Comparison of ENCODE assay signal across 19 mouse cellular contexts in the genomic region with DNA sequence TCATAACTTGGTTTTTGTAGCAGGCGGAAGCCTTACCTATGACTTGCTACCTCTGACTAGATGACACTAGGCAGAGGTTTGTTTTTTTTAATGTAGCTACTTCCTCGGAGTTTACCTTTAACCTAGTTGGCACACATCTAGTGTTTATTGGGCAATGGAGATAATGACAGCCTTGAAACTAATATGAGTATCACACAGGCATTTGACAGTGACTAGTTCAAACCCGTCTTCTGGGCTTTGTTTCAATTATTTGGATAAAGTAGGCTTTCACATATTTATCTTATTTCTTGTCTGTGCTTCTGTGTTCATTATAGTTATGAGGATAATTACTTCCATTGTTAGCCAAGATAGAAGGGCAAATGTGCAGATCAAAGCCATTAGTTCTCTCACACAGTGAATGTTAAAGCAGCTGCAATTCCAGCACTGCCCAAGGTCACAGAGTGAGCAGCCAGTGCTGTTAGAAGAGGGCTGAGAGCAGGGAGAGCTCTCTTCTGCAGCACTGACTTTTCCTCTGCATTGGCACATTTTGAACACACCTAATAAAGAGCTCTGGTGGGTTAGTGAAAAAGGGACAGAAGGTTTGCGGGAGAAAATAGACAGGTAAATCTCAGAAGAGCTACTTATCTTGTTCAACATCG. TPM values are rescaled to one million over a fixed set of nuclear protein-coding genes. Genes with fewer than 3 reads are reported as not detected.
DNase-seq lines count a peak whose midpoint lies in the region; ATAC-seq lines count a peak whose summit lies in the region.
"Had no signal": no experiment of that assay in that cellular context is flagged by ENCODE, and none has a peak within 500 bp of the region (broad histone marks: within the 10 kb centered on the region; RNA-seq: fewer than 3 reads in every experiment).

No protein-coding gene starts in this region.

- no peak for DNase-seq in heart, embryonic 10.5 days (ENCODE audit: low spot score)
- DNase-seq in heart, postnatal 4 days = no peak
- DNase-seq in ovary, postnatal 36 days (ENCODE audit: low spot score) = peak; percentile 19
- no peak for DNase-seq in ovary, postnatal 10 days (ENCODE audit: low spot score)
- no peak for DNase-seq in neural tube, embryonic 10.5 days (ENCODE audit: extremely low spot score, low spot score)
- no peak for DNase-seq in thymus, postnatal 0 days (ENCODE audit: low spot score)
- DNase-seq: cerebellum, adult 18-20 months; embryo, embryonic 11 days; kidney, adult 11 months; right cerebral cortex, postnatal 14 days had no signal

- no peak overlapping the region for H3K4me2 ChIP-seq in heart, embryonic 15.5 days
- no peak overlapping the region for H3K4me2 ChIP-seq in stomach, embryonic 16.5 days (ENCODE audit: low read depth, low read length)
- H3K4me2 ChIP-seq: limb, embryonic 15.5 days; neural tube, embryonic 13.5 days had no signal

- peaks cover 24% of the 10 kb centered on the region for H3K4me1 ChIP-seq in heart, embryonic 10.5 days
- peaks cover 19% of the 10 kb centered on the region for H3K4me1 ChIP-seq in heart, embryonic 15.5 days (replicated peaks)
- H3K4me1 ChIP-seq in stomach, embryonic 16.5 days (ENCODE audit: control insufficient read depth, insufficient read depth, low read length) = no peaks in the 10 kb centered on the region
- H3K4me1 ChIP-seq: neural tube, embryonic 13.5 days had no signal

- H3K9me3 ChIP-seq in heart, embryonic 10.5 days = no peaks in the 10 kb centered on the region
- no peaks in the 10 kb centered on the region for H3K9me3 ChIP-seq in heart, embryonic 15.5 days (replicated peaks)
- H3K9me3 ChIP-seq in stomach, embryonic 16.5 days (replicated peaks; ENCODE audit: control insufficient read depth, low read length) = no peaks in the 10 kb centered on the region
- H3K9me3 ChIP-seq: forebrain, embryonic 10.5 days; limb, embryonic 15.5 days; neural tube, embryonic 13.5 days had no signal

- H3K36me3 ChIP-seq in heart, embryonic 10.5 days = peaks cover 68% of the 10 kb centered on the region
- peaks cover 73% of the 10 kb centered on the region for H3K36me3 ChIP-seq in heart, embryonic 15.5 days
- H3K36me3 ChIP-seq in stomach, embryonic 16.5 days (ENCODE audit: control insufficient read depth, insufficient read depth, low read length) = no peaks in the 10 kb centered on the region; the same call in 1 of the 2 replicates

- ATAC-seq in heart, embryonic 15.5 days (replicated peaks; ENCODE audit: insufficient number of reproducible peaks, insufficient read depth, low FRiP score, low read depth) = no peak
- ATAC-seq in stomach, embryonic 16.5 days (ENCODE audit: insufficient read depth, low FRiP score) = 0 out of 2 replicates have a peak, but pooled peaks have one; percentile 57
- ATAC-seq: CD4-positive, CD25-positive, alpha-beta regulatory T cell, adult 4 months; midbrain, embryonic 16.5 days had no signal

- H3K4me3 ChIP-seq in heart, embryonic 10.5 days = no peak overlapping the region
- no peak overlapping the region for H3K4me3 ChIP-seq in heart, embryonic 15.5 days
- H3K4me3 ChIP-seq in stomach, embryonic 16.5 days (replicated peaks; ENCODE audit: low read length) = no peak overlapping the region
- H3K4me3 ChIP-seq: forebrain, embryonic 10.5 days; limb, embryonic 15.5 days; neural tube, embryonic 13.5 days had no signal

- no peaks in the 10 kb centered on the region for H3K27me3 ChIP-seq in heart, embryonic 10.5 days (ENCODE audit: insufficient read depth, poor library complexity, severe bottlenecking)
- H3K27me3 ChIP-seq in heart, embryonic 15.5 days = no peaks in the 10 kb centered on the region
- no peaks in the 10 kb centered on the region for H3K27me3 ChIP-seq in stomach, embryonic 16.5 days (ENCODE audit: control insufficient read depth, insufficient read depth, low read length)
- H3K27me3 ChIP-seq: limb, embryonic 15.5 days; neural tube, embryonic 13.5 days had no signal

- 0 out of 2 replicates have a peak overlapping the region, but pooled peaks have one; percentile 47 for H3K27ac ChIP-seq in heart, embryonic 10.5 days
- peak overlapping the region; percentile 88 for H3K27ac ChIP-seq in heart, embryonic 15.5 days
- peak overlapping the region; percentile 13; the same call in 1 of the 2 replicates for H3K27ac ChIP-seq in stomach, embryonic 16.5 days (ENCODE audit: low read length)
- H3K27ac ChIP-seq: forebrain, embryonic 10.5 days; limb, embryonic 15.5 days; neural tube, embryonic 13.5 days had no signal

- WGBS in heart, embryonic 10.5 days = 83% methylated on average over 5 of the region's 5 CpGs
- WGBS in heart, embryonic 15.5 days = 64% methylated on average over 5 of the region's 5 CpGs
- 70% methylated on average over 5 of the region's 5 CpGs for WGBS in stomach, embryonic 16.5 days

- no peak overlapping the region for H3K9ac ChIP-seq in heart, embryonic 15.5 days
- H3K9ac ChIP-seq in stomach, embryonic 16.5 days (ENCODE audit: low read length) = no peak overlapping the region
- H3K9ac ChIP-seq: limb, embryonic 15.5 days; neural tube, embryonic 13.5 days had no signal

RNA-seq across cellular contexts. Expression of a gene that starts 15.4 kb away (rescaled TPM):
- polyA plus RNA-seq in heart, embryonic 10.5 days (2016; fragmentation: Nextera tagmentation; extraction: Ambion mirVana) = 207 and 288 TPM in 2 replicates
- total RNA-seq in heart, postnatal 4 days (2021) = 1,000 to 10,000 TPM; 1,045 to 1,083 TPM
- polyA plus RNA-seq in heart, embryonic 15.5 days (2015; fragmentation: Nextera tagmentation; extraction: Ambion mirVana) = 361 and 426 TPM in 2 replicates
- polyA plus RNA-seq in stomach, embryonic 16.5 days (2015; fragmentation: Nextera tagmentation; extraction: Ambion mirVana) = 212 and 217 TPM in 2 replicates
- 182 and 193 TPM in 2 replicates for polyA plus RNA-seq in thymus, postnatal 0 days (2015; fragmentation: Nextera tagmentation; extraction: Ambion mirVana)

RNA-seq across cellular contexts. Expression of a gene that starts 15.5 kb away (rescaled TPM):
- 136 and 210 TPM in 2 replicates for polyA plus RNA-seq in heart, embryonic 10.5 days (2016; fragmentation: Nextera tagmentation; extraction: Ambion mirVana)
- total RNA-seq in heart, postnatal 4 days (2021) = 1,000 to 10,000 TPM; 1,073 to 1,141 TPM
- polyA plus RNA-seq in heart, embryonic 15.5 days (2015; fragmentation: Nextera tagmentation; extraction: Ambion mirVana) = 261 and 298 TPM in 2 replicates
- polyA plus RNA-seq in stomach, embryonic 16.5 days (2015; fragmentation: Nextera tagmentation; extraction: Ambion mirVana) = 173 and 174 TPM in 2 replicates
- 111 and 124 TPM in 2 replicates for polyA plus RNA-seq in thymus, postnatal 0 days (2015; fragmentation: Nextera tagmentation; extraction: Ambion mirVana)

RNA-seq across cellular contexts. Expression of a gene that starts 35.1 kb away (rescaled TPM):
- polyA plus RNA-seq in heart, embryonic 10.5 days (2016; fragmentation: Nextera tagmentation; extraction: Ambion mirVana) = 0.16 and 0.17 TPM in 2 replicates
- under 1 TPM; 0.21 to 0.45 TPM for total RNA-seq in heart, postnatal 4 days (2021)
- 0.25 and 0.46 TPM in 2 replicates for polyA plus RNA-seq in heart, embryonic 15.5 days (2015; fragmentation: Nextera tagmentation; extraction: Ambion mirVana)
- polyA plus RNA-seq in stomach, embryonic 16.5 days (2015; fragmentation: Nextera tagmentation; extraction: Ambion mirVana) = 0.37 and 0.41 TPM in 2 replicates
- polyA plus RNA-seq in thymus, postnatal 0 days (2015; fragmentation: Nextera tagmentation; extraction: Ambion mirVana) = 0.10 and 0.29 TPM in 2 replicates
- total RNA-seq: hematopoietic stem cell, adult 5-6 weeks had no signal
- polyA plus RNA-seq: CD4-positive, CD25-positive, alpha-beta regulatory T cell, adult 4 months; forebrain, embryonic 10.5 days; macrophage; midbrain, embryonic 16.5 days; neural tube, embryonic 13.5 days had no signal

Comparison
In these comparisons a context has a peak if more than half of its experiments do, and no peak if none do; other contexts are left out.
1. H3K27ac ChIP-seq: peak in every context shown above with its lines; median percentile 88 in heart, embryonic 15.5 days; 47 in heart, embryonic 10.5 days; 13 in stomach, embryonic 16.5 days.